Mouse (Mus musculus) spleen, postnatal 36 days (tissue): Measurements from ENCODE around the gene Cyp8b1.

Experiments used
- DNase-seq, 2 experiments: peaks; one replicate each; pipeline ENCODE4 v3.0.0; 2022; ENCODE audit warnings: low spot score in 2 of 2, mixed read lengths in 1 of 2

The Cyp8b1 gene

DNA sequence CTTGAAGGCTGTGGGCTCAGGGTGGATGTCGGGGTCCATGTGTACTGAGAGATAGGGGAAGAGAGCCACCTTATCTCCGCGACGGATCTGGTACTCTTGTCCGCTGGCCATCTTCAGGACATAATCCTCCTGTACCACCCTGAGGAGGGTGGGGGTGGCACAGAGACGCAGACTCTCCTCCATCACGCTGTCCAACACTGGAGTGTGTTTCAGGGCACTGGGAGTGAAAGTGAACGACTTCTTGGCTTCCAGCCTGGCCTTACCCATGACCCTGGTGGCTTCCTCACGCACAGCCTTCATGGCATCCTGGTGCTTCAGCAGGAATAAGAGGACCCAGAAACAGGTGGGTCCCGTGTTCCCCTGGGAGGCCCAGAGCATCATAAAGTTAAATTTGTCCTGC, 1.0 kb downstream of the Cyp8b1 start:
- DNase-seq, result no peak

DNA sequence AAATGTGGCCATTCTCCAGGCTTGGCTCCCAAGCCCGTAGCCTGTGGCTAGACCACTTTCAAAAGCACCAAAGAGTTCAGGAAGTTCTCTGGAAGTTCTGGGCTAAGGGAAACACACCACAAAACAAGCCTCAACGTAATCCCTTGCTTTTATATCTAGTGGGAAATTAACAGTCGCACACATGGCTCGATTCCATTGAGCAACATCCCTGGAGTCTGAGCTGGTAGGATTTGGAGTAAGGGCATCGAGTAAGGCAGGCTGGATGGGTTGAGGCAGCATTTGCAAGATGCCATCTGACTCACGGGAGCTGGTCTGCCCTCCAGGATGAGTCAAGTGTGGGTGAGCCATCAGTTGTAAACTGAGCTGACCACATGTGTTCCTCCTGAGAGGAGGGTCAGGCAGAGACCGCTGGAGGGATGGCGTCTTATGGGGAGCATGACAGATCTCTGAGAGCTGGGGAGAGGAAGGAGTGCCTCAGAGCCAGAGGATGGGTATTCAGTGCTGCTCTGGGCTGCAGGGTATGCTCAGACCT, 1.8 kb downstream of the Cyp8b1 start:
- DNase-seq, result no peak

DNA sequence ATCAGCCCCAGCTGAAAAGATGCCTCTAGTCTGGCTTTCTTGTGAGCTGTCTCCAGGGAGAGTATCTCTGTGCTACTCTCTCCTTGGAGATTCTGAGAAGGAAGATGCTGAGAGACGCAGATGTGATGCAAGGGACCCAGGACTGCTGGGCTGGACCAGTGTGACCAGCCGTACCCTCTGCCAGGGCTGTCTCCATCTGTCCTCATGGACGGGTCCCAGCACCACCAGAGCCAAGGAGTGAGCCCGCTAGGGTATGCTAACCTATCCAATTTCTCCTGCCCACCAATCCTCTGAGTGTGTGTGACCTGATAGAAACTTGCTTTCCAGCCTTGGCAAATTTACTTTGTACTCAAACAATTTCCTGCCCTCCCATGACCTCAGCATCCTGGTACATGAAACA, 3.3 kb downstream of the Cyp8b1 start:
- DNase-seq, result no peak

DNA sequence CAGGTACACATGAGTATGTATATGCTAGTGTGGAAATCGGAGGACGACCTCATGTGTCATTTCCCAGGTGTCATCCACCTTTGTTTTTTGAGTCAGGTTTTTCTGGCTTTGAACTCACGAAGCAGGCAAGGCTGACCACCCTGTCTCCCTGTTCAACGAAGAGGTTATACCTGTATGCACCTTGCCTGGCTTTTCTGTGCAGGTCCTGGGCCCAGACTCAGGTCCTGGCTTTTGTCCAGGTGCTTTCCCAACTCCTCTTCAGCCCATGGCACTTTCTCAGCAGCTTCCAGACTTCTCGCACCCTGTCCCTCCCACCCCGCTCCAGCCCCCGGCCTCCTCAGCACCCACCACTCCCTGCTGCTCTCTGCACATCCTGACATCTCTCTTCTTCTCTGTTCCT, 4.9 kb downstream of the Cyp8b1 start:
- no peak for DNase-seq

- DNase-seq, result peak; percentile 76 to 79
These were observed 6.5 kb downstream of the Cyp8b1 start for GRCm38 (mm10) chr9:121909635-121910034.

DNA sequence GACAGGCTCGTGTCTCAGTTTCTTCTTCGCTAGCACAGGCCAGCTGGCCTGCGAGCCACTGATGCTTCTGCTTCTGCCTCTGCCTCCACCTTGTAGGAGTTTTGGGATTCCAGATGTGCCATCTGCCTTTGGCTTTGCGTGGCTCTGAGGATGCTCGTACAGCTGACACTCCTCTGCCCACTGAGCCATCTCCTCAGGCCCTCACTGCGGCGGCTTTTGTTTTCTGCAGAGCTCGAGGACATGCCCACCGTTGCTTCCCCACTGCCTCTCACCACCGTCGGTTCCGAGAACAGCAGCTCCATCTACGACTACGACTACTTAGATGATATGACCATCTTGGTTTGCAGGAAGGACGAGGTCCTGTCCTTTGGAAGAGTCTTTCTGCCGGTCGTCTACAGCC, 7.8 kb downstream of the Cyp8b1 start:
- DNase-seq, result no peak

GRCm38 (mm10) chr9:121907356-121908070, 8.6 kb downstream of the Cyp8b1 start:
- no peak for DNase-seq

- DNase-seq, result no peak
These were observed 9.6 kb downstream of the Cyp8b1 start for GRCm38 (mm10) chr9:121906456-121906855.

- no peak for DNase-seq
These were observed 10.4 kb downstream of the Cyp8b1 start for GRCm38 (mm10) chr9:121905556-121906185.

DNA sequence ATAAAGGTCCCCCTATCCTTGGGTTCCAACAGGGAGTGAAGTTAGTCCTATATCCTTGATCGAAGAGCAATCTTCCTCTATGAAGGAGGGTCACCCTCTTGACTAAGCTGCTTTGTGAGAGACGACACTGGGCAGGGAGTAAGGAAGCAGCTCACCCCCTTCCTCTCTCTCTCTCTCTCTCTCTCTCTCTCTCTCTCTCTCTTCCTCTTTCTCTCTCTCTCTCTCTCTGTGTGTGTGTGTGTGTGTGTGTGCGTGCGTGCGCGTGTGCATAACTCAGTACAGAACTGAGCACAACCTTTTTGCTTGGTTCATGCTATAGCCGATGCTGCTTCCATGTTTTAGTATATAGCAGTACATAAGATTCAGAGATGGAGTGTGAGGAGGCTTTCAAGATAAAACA, 11.2 kb downstream of the Cyp8b1 start:
- DNase-seq, result no peak

GRCm38 (mm10) chr9:121904319-121904718, 11.8 kb downstream of the Cyp8b1 start:
- peak; percentile 45 to 52 for DNase-seq

- DNase-seq, result peak; percentile 45 to 50
These were observed 12.4 kb downstream of the Cyp8b1 start for GRCm38 (mm10) chr9:121903476-121904305.

GRCm38 (mm10) chr9:121901710-121902700, 14.1 kb downstream of the Cyp8b1 start:
- DNase-seq, result no peak

GRCm38 (mm10) chr9:121900282-121900855, 15.7 kb downstream of the Cyp8b1 start:
- no peak for DNase-seq

- DNase-seq, result no peak
These were observed 16.8 kb downstream of the Cyp8b1 start for GRCm38 (mm10) chr9:121899306-121899705.

GRCm38 (mm10) chr9:121898245-121898644, 17.9 kb downstream of the Cyp8b1 start, which contains the start of gene Ackr2:
Gene Ackr2 (plus strand): TSS chr9:121898355.
- DNase-seq, result peak in 1 of 2 experiments; percentile 1

GRCm38 (mm10) chr9:121896820-121897219, 19.3 kb downstream of the Cyp8b1 start:
- peak; percentile 36 to 41 for DNase-seq

DNA sequence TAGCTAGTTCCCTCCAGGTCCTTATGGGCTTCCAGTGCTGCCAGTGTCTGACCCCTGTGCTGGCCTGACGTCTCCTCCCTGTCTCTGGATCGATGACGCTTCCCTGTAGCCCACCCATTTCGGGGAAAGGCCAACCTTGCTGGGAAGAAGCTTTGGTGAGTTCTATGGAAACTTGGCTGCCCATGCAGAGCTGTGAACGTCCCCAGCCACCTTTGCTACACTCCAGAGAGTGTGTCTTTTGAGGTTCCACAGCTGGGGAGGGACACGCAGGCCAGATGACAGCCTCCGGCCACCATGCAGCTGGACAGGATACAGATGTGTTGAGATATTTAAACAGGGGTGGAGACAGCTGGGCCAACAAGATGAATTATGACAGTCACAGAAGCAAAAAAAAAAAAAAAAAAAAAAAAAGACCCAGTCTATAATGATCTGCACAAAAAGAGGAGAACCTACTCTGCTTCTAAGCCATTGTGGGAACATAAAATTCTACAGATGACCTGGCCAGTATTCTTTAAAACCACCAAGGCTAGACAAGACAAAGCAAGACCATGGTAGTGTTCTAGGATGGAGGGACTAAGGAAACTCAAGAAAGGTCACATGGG, 20.6 kb downstream of the Cyp8b1 start:
- no peak for DNase-seq

DNA sequence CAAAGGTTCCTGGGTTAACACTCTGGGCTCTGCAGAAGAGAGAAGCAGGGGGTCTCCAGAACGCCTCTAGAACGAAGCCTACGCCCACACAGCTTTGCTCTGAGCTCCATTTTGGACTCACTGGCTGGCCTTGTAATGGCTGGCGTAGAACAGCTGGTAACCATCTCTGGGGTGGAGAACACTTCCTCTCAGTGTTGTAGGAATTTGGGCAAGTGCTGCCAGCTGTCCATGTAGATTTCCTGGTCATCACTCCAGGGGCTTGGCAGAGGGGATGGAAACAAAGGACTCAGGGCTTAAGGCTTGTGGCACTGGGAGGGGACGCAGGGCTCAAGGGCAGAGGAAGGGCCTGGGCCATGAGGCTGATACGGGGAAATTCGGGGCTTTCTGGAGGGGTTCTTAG, 21.7 kb downstream of the Cyp8b1 start:
- DNase-seq, result no peak

GRCm38 (mm10) chr9:121892057-121892687, 23.9 kb downstream of the Cyp8b1 start:
- no peak for DNase-seq
